Mouse (Mus musculus): ENCODE results near the gene Kdm4c.
A peak's percentile ranks its signal among the peaks of the same experiment; 100 is the strongest.
"Not testable (repeated sequence)": the region's sequence is repeated elsewhere in the genome, so short reads cannot be mapped to it uniquely, and the experiment has no call there.

Gene Kdm4c

GRCm38 (mm10) chr4:74242176-74242575 is at the start of gene Kdm4c:
TSS of gene Kdm4c (plus strand) at chr4:74242497.
- no peak for DNase-seq

- DNase-seq = no peak
Observed at GRCm38 (mm10) chr4:74201281-74201811, 41.0 kb upstream of the Kdm4c start.

DNA sequence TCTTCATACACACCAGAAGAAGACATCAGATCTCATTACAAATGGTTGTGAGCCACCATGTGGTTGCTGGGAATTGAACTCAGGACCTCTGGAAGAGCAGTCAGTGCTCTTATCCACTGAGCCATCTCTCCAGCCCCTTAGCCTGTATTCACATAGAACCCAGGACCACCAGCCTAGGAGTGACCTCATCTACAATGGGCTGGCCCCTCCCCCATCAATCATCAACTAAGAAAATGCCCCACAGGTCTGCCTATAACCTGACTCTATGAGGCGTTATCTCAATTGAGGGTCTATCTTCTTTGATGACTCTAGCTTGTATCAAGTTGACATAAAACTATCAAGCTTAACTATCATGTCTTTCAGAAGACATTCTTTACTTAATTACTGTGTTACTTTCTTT is 20.5 kb upstream of the Kdm4c start:
- not testable (repeated sequence) for DNase-seq

DNA sequence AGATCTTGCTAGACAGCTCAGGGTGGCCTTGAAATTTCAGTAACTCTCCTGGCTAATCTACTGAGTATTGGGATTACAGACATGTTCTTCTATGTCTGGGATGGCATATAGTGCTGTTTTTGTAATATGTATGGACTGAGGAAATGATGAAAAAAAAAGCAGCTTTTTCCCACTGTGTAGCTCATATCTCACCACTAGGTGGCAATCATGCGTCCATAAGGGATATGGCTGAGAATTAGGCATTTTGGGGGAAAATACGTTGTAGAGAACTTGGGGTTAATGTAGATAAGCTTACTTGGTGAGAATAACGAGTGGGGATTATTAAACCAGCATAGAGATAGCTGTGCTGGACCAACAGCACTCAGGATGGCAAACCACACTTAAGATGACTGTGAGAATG is 19.9 kb upstream of the Kdm4c start:
- DNase-seq = no peak

- no peak for DNase-seq
Observed at GRCm38 (mm10) chr4:74224210-74224609, 18.1 kb upstream of the Kdm4c start.

GRCm38 (mm10) chr4:74230994-74231393 is 11.3 kb upstream of the Kdm4c start:
- no peak for DNase-seq

DNA sequence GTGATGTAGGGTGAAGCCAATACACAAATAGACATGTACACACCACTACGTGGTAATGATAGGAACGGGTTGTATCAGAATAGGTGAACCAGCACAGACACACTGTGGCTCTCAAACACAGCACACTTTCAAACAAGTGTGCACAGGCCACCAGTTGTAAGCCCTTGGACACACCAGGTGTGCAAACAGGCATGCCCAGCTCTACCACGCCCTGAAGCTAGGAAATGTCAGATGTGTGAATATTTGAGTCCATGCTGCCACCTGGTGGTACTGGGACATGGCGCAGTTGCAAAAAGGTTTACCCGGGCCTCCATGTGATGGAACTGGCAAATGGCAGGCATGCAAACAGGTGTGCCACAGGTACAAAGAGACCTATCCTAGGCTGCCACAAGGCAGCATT is 10.9 kb upstream of the Kdm4c start:
- DNase-seq = peak; percentile 17 to 65

GRCm38 (mm10) chr4:74233534-74233933 is 8.8 kb upstream of the Kdm4c start:
- no peak for DNase-seq

DNA sequence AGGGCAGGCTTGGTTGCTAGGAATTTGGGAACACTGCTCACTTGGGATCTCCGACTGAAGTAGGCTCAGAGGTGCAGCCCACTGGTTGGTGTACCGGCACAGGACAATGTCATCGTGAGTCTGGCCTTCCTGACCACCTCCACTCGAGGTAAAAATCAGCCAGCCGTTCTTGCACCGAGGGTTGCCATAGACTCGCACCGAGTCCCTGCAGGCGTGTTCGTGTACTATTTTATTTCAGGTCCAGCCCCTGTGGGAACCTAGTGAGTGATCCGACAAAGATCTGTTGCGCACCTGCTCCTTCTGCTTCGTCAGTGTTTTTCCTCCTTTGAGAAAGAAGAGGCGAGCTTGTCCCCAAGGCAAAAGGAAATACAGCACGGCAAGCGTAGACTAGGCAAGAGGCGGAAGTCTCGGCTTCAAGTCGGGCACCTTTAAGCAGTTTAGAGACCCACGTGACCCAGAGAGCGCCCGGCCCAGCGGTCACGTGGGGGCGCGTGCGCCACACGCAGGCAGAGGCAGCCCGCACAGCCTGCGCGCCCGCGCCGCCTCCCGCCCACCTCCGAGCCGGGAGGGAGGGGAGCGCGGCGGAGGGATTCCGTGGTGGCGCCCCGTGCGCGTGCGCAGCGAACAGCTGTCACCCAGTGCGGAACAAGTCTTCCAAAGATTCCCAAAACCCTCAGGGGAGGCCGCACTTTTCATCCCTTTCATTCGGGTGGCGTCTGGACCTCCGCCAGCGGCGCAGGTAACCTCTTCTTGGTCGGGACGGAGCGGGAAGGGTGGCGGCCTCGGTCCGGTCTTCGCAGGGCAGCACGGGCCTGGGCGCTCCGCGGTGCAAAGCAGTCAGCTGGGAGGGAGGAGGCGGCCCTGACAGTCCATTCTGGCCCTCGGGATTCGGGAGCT is 9.3 kb downstream of the Kdm4c start:
- DNase-seq = peak; percentile 97

GRCm38 (mm10) chr4:74252245-74253105 is 10.2 kb downstream of the Kdm4c start:
- peak in 1 of 2 experiments; percentile 45 for DNase-seq

DNA sequence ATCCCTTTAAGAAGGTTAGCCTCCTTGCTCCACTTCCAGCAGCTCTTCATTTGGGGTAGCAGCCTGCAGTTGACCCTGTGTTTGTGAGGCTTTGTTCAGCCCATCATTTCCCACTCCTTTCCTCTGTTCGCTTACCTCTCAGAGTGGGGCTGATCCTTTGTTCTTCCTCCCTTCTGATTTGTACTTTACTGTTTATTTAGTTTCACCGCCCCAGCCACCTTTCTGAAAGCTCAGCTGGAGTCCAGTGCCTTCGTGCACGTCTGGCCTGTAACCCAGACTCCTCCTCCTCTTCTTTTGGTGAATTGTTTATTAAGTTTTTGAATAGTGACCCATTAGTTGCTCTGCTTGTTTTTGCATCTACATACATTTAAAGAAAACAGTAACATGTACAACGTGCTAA is 15.6 kb downstream of the Kdm4c start:
- DNase-seq = no peak

- DNase-seq = no peak
Observed at GRCm38 (mm10) chr4:74258538-74258937, 16.2 kb downstream of the Kdm4c start.

DNA sequence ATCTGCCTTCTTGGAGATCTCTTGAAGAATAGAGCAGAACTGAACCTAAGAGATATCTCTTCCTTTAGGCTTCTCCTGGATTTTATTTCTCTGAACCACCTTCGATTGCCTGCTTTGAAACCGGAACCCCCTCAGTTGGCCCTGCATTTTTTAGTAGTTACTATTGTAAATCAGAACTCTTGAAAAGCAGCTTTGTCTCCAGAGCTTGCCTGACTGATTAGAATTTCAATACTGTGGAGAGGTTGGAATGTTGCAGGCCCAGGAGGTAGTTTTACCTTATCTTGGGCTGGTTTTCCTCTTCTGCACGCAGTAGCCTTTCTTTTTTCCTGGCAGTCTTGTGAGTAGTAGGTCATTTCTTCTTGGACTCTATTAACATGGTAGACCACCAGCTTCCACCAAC is 17.0 kb downstream of the Kdm4c start:
- DNase-seq = no peak

- DNase-seq = no peak
Observed at GRCm38 (mm10) chr4:74261879-74262278, 19.6 kb downstream of the Kdm4c start.

DNA sequence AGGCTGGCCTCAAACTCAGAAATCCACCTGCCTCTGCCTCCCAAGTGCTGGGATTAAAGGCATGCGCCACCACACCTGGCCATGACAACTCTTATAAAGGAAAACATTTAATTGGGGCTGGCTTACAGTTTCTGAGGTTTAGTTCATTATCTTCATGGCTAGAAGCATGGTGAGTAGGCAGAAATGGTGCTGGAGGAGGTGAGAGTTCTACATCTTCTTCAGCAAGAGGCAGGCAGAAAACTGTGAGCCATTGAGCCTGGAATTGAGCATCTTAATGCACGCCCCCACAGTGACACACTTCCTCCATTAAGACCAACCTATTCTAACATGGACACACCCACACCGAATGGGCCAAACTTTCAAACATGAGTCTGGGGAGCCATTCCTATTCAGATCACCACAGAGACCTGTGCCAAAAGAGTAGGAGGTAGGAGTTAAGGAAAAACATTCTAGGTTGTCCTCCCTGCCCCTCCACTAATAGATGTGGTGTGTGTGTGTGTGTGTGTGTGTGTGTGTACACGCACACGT is 22.2 kb downstream of the Kdm4c start:
- DNase-seq = no peak

DNA sequence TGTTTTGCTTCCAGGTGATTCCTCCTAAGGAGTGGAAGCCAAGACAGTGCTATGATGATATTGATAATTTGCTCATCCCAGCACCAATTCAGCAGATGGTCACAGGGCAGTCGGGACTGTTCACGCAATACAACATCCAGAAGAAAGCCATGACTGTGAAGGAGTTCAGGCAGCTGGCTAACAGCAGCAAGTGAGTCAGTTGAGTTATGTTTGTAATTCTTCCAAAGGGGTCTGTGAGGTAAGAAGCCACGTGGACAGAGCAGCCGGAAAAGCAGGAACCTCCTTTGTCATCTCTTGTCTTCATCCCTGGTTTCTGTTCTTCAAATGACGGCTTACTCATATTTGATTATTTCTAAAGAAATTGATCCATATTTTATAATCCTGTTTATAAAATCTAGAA is 28.9 kb downstream of the Kdm4c start:
- DNase-seq = no peak

- no peak for DNase-seq
Observed at GRCm38 (mm10) chr4:74277486-74277885, 35.2 kb downstream of the Kdm4c start.

DNA sequence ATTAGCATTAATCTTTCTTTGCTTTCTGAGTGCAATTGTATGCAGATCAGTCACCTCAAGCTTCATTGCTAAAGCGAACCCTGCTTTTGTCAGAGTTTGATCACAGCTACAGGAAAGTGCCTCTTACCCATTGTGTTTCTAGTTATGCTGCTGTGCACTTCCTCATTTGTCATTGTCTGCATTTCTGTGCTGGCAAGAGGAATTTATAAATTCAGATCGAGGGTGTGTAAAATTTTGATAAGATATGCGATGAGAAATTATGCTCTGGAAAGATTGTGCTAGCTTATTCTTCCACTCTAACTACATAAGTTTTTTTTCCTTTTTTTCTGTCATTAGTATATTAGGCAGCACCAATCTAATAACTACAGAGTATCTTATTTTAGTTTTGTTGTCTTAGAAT is 37.9 kb downstream of the Kdm4c start:
- no peak for DNase-seq

- DNase-seq = no peak
Observed at GRCm38 (mm10) chr4:74287851-74288250, 45.6 kb downstream of the Kdm4c start.

DNA sequence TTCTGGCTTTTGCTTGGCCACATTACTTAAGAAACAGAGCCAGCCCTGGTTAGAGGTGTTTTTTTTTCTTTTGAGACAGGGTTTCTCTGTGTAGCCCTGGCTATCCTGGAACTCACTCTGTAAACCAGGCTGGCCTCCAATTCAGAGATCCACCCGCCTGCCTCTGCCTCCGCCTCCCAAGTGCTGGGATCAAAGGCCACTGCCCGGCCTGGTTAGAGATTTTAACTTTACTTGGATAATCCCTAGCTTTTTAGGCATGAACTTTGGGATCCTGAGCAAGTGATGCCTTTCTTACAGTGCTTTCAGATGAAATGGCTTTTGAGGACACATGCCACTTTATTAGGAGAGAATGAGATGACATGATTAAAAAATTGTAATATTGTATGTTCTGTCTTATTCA is 52.4 kb downstream of the Kdm4c start:
- peak; percentile 23 to 62 for DNase-seq

GRCm38 (mm10) chr4:74305315-74306105 is 63.2 kb downstream of the Kdm4c start:
- no peak for DNase-seq

GRCm38 (mm10) chr4:74311135-74311534 is 68.8 kb downstream of the Kdm4c start:
- DNase-seq = no peak
